Mouse (Mus musculus) embryonic fibroblast, embryonic 13.5 days (primary cell): ENCODE results near the gene Lpcat2.

Experiments
- CTCF ChIP-seq: IDR thresholded peaks from 2 replicates; pipeline ENCODE4 v1.5.1; 2011; ENCODE audit warnings: mild to moderate bottlenecking, control low read depth, low read length, moderate library complexity, borderline replicate concordance; ENCODE audit not compliant: insufficient read depth
- POLR2A ChIP-seq: IDR thresholded peaks from 2 replicates; pipeline ENCODE4 v1.6.1; 2011; ENCODE audit warnings: low read depth, mild to moderate bottlenecking, control low read depth, low read length, moderate library complexity

DNA sequence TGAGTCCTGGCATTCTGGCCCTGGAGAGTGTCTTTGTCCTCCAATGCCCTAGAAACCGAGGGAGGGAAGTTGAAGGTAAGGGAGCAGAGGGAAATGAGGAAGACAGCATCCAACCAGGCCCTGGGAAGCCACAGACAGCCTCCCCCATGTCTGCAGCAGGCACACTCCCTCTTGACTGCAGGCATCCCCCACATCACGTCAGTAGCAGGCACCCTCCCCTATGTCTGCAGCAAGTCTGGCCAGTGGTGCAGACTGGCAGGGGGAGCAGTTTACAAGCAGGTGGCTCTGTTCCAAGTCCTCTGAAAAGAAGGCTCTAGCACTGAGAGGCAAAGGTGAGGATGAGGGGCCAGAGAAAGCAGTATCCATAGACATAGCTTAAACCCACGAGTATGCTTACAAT is 8.5 kb upstream of the Lpcat2 start:
- TF ChIP-seq CTCF (no peak), POLR2A (no peak)
